Mouse (Mus musculus): ENCODE measurements around the gene Tll2. TPM values are rescaled to one million over a fixed set of nuclear protein-coding genes. Genes with fewer than 3 reads are reported as not detected.

Tll2 gene
- polyA plus RNA-seq, 1 experiment, result 0.67 TPM

DNA sequence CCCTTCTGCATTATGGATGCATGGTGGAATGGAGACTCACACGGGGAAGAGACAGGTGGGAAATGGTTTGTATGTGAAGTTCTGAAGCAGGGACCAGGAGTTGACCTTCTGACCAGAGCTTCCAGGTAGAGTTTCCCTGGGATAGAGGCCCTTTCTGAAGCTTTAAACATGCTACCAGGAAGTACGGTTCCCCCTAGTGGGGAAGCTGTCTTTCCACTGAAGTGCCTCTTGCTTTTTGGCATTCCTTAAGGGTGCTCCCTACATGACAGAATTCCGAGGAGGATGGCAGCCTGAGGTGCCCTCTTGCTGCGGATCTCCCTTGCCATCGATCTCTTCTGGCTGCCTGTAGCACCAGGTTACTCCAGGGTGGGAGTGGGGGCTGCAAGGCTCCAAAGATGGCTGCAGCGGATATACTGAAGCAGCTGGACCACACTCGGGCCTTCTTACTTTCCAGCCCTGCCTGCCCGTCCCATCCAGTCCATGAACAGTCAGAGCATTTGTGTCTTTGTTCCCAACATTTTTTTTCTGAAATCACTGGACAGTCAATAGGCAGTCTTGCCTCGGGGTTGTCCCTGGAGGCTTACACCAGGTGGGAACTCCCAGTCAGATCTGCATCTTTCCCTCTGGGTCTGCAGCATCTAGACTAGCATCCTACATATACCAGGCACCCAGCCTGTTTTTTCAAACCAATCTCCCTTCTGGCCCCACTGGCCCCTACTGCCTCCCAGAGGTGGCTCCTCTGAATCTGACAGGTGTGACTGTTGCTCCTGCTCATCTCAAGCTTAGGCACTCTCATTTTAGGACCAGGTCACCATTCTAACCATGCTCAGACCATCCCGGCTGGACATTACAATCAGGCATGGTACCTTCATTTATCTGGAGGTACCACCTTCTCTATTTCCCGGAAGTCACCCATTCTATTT lies 2.2 kb downstream of the Tll2 start:
- H3K4me1 ChIP-seq (ENCODE audit: control insufficient read depth, insufficient read depth, low read length), result no peaks in the 10 kb centered on the region
- TF ChIP-seq CTCF (IDR thresholded peaks at IDR 0.05; ENCODE audit: extremely low read depth, insufficient read depth, low read length) (peak; percentile 63), POLR2A (IDR thresholded peaks at IDR 0.05; ENCODE audit: extremely low read depth, insufficient read depth, low read length) (no peak)
- no peak overlapping the region for H3K4me3 ChIP-seq (ENCODE audit: insufficient read depth, low read length)
- no peak overlapping the region for H3K27ac ChIP-seq (ENCODE audit: insufficient read depth, low read length)

DNA sequence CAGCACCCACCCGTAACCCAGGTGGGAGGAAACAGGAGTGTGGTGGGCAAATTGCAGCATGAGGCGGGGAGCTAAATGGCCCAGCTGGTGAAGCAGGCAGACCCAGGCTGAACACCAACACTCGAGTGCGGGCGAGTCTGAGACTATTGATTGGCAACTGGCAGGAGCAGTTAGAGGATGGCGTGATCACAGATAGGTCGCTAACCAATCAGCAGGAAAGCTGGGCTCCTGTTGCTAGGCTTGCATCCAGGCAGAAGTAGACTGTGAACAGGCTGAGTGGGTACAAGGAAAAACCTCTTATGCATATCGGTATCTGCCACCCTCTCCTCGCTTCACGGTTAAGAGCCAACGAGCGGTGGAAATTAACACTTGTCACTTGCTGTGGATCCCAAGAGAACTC lies 9.0 kb downstream of the Tll2 start:
- Histone ChIP-seq H3K4me1 (ENCODE audit: control insufficient read depth, insufficient read depth, low read length) (no peaks in the 10 kb centered on the region), H3K27ac (ENCODE audit: insufficient read depth, low read length) (no peak overlapping the region), H3K4me3 (ENCODE audit: insufficient read depth, low read length) (no peak overlapping the region)
- TF ChIP-seq CTCF (IDR thresholded peaks at IDR 0.05; ENCODE audit: extremely low read depth, insufficient read depth, low read length), result no peak
- no peak for TF ChIP-seq POLR2A (IDR thresholded peaks at IDR 0.05; ENCODE audit: extremely low read depth, insufficient read depth, low read length)

DNA sequence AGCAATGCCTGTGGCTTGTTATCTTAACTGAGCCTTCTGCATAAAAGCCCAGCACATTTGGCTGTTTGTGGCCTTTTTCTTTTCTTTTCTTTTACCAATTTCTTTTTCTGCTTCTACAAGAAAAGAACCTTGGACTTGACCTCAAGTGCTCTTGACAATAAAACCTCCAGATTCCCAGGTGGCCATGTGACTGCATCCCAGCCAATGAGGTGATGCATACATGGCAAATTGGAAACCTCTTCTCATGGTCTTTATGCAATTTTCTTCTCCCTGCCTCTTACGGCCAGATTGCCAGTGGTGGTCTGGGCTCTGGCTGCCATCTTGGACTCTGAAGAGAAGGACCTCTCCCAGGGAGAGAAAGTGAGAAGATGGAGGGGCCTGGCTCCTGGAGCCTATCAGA lies 13.3 kb downstream of the Tll2 start:
- H3K4me3 ChIP-seq (ENCODE audit: insufficient read depth, low read length), result no peak overlapping the region
- no peak overlapping the region for H3K27ac ChIP-seq (ENCODE audit: insufficient read depth, low read length)
- TF ChIP-seq CTCF (IDR thresholded peaks at IDR 0.05; ENCODE audit: extremely low read depth, insufficient read depth, low read length), result no peak
- no peaks in the 10 kb centered on the region for H3K4me1 ChIP-seq (ENCODE audit: control insufficient read depth, insufficient read depth, low read length)

DNA sequence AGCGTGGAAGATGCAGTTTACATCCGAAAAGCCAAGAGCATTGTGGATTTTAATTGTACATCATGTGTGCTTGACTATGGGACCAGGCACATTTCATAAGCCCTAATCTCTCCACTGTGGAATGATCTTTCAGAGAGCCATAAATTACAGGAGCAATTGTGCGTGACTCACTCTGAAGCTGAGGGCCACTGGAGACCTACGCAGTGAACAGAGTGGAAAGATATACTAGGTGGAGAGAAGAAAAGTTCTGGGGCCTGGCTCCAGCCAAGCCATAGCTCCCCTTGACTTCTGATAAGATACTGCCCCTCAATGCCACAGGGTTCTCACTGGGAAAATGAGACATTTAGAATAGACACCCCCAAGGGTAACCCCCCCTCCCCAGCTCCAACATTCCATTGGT lies 13.7 kb downstream of the Tll2 start:
- TF ChIP-seq POLR2A (IDR thresholded peaks at IDR 0.05; ENCODE audit: extremely low read depth, insufficient read depth, low read length), result no peak
- Histone ChIP-seq H3K4me1 (ENCODE audit: control insufficient read depth, insufficient read depth, low read length) (no peaks in the 10 kb centered on the region), H3K27ac (ENCODE audit: insufficient read depth, low read length) (no peak overlapping the region), H3K4me3 (ENCODE audit: insufficient read depth, low read length) (no peak overlapping the region)

DNA sequence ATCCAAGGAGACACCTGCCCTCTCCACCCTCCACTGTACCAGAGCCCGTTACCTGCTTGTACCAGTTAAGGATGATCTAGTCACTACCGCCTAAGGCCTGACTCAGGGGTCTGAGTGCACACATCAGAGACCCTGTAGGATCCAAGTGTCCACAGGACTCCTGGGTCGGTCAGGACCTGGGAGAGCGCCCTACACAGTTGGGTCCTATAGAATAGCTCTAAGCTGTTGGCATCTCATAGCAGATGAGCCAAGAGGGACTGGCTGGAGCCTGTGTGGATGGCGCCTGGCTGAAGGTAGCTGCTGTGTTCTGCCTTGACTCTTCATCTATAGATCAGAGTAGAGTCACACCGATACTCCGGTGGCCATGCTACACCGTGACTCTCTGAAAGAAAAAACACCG lies 14.9 kb downstream of the Tll2 start:
- H3K4me1 ChIP-seq (ENCODE audit: control insufficient read depth, insufficient read depth, low read length), result no peaks in the 10 kb centered on the region
- H3K4me3 ChIP-seq (ENCODE audit: insufficient read depth, low read length), result no peak overlapping the region
- TF ChIP-seq POLR2A (IDR thresholded peaks at IDR 0.05; ENCODE audit: extremely low read depth, insufficient read depth, low read length), result no peak
- TF ChIP-seq CTCF (IDR thresholded peaks at IDR 0.05; ENCODE audit: extremely low read depth, insufficient read depth, low read length), result no peak
- no peak overlapping the region for H3K27ac ChIP-seq (ENCODE audit: insufficient read depth, low read length)

DNA sequence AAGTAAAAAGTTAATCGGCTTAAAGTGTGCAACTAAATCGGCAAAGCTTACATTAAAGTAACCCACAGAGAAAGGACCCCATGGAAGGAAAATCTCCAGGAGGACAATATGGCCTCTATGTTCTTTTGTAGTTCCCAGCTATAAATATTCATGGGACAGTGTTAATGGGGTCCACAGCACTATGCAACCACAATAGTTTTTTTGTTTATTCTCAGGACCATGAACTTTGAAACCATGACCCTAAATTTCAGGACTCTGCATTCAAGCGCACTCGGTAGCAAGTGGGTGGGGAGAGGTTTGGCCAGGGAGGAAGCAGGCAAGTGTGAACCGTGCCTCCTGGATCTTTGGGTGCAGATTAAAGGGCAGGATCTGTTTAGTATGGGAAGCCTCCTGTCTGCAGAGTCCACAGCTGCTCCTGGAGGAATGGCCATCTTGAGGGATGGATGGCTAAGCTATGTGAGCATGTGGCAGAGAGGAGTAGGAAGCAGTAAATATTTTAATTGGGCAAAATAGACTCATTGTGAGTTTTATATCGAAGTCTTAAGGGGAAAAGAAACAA lies 15.7 kb downstream of the Tll2 start:
- no peak for TF ChIP-seq CTCF (IDR thresholded peaks at IDR 0.05; ENCODE audit: extremely low read depth, insufficient read depth, low read length)
- TF ChIP-seq POLR2A (IDR thresholded peaks at IDR 0.05; ENCODE audit: extremely low read depth, insufficient read depth, low read length), result no peak
- no peak overlapping the region for H3K4me3 ChIP-seq (ENCODE audit: insufficient read depth, low read length)
- H3K4me1 ChIP-seq (ENCODE audit: control insufficient read depth, insufficient read depth, low read length), result no peaks in the 10 kb centered on the region
- no peak overlapping the region for H3K27ac ChIP-seq (ENCODE audit: insufficient read depth, low read length)

DNA sequence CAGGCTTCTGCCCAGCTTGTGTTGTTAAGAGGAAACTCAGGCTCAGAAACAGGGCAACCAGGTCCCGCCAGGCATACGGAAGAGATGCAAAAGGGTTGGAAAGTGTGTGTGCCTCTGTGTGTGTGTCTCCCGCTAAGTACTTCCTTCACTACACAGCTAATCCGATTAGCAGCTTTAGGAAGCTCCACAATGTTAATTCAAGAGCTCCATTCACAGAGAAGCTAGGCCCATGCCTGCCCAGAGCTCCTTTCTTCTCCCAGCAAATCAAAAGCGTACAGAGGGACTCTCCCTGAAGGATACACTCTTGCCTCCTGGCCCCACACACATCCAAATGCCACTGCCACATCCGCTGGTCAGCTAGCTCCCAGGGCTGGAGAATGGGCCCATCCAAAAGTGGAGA lies 29.3 kb downstream of the Tll2 start:
- Histone ChIP-seq H3K4me3 (ENCODE audit: insufficient read depth, low read length) (no peak overlapping the region), H3K4me1 (ENCODE audit: control insufficient read depth, insufficient read depth, low read length) (no peaks in the 10 kb centered on the region), H3K27ac (ENCODE audit: insufficient read depth, low read length) (no peak overlapping the region)
- TF ChIP-seq CTCF (IDR thresholded peaks at IDR 0.05; ENCODE audit: extremely low read depth, insufficient read depth, low read length) (no peak), POLR2A (IDR thresholded peaks at IDR 0.05; ENCODE audit: extremely low read depth, insufficient read depth, low read length) (no peak)

DNA sequence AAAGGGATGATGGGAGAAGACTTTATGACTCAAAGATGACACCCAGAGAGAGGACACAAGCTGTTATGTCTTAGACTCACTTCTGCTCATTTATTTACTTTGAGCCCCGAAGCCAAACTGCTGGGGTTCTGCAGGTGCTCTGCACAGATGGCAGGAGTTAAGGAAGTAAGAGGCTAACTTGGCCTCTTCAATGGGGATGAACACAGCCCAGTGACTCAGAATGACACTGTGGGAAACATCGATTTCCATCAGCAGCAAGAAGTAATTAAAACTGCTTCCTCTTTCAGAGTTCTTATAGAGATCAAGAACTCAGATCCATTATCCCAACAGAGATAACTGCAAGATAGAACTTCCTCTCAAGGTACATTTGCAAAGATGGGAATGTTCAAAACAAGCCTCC lies 29.8 kb downstream of the Tll2 start:
- no peak for TF ChIP-seq CTCF (IDR thresholded peaks at IDR 0.05; ENCODE audit: extremely low read depth, insufficient read depth, low read length)
- no peak for TF ChIP-seq POLR2A (IDR thresholded peaks at IDR 0.05; ENCODE audit: extremely low read depth, insufficient read depth, low read length)
- Histone ChIP-seq H3K4me3 (ENCODE audit: insufficient read depth, low read length) (no peak overlapping the region), H3K27ac (ENCODE audit: insufficient read depth, low read length) (no peak overlapping the region), H3K4me1 (ENCODE audit: control insufficient read depth, insufficient read depth, low read length) (no peaks in the 10 kb centered on the region)

DNA sequence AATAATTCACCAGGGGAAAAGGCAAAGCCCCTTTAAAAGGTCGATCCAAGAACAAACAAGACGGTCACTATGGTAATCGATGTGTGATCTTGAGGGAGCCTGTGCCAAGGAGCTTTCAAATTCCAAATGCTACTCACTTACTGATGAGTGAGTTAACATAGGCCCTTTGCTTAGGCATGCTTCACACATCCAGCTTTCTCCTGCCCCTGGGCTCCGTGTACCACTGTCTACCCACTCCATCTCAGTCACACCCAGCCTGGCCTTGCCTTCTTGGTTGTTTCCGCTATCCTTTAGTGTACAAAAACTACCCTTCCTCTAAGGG lies 40.8 kb downstream of the Tll2 start:
- Histone ChIP-seq H3K4me1 (ENCODE audit: control insufficient read depth, insufficient read depth, low read length) (no peaks in the 10 kb centered on the region), H3K27ac (ENCODE audit: insufficient read depth, low read length) (no peak overlapping the region), H3K4me3 (ENCODE audit: insufficient read depth, low read length) (no peak overlapping the region)
- TF ChIP-seq CTCF (IDR thresholded peaks at IDR 0.05; ENCODE audit: extremely low read depth, insufficient read depth, low read length) (no peak), POLR2A (IDR thresholded peaks at IDR 0.05; ENCODE audit: extremely low read depth, insufficient read depth, low read length) (no peak)

DNA sequence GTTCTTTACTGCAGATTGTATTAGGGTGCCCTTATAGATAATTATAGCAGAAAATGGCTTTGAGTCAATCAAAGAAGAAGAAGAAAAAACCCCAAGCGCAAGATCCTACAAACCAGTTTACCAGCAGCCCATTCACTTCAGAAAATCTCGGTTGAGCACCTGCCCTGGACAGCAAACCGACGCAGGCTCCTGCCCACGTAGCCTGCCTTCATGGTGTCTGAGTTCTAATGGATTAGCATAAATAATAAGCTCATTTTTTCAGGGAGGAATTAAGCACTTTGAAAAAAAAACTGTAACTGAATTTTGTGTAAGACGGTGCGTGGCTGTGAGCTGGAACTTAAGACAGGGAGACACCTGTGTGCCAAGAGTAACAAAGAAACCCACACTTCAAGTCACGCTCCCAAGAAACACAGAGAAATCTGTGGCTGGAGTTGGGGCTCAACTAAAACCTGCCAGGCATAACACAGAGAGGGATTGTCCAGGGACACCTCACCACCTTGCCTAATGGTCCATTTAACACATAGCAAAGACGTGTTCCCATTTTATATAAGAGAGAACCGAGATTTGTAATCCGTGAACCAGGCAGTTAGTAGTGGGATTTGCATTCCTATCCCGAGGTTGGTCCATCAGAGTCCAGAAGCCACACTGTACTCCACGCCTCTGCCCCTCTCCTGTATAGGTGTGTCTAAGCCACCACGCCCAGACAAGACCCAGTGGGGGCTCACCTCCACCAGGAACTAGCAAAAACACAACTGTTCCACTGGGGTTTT lies 41.3 kb downstream of the Tll2 start:
- no peak for TF ChIP-seq POLR2A (IDR thresholded peaks at IDR 0.05; ENCODE audit: extremely low read depth, insufficient read depth, low read length)
- no peak for TF ChIP-seq CTCF (IDR thresholded peaks at IDR 0.05; ENCODE audit: extremely low read depth, insufficient read depth, low read length)
- Histone ChIP-seq H3K4me3 (ENCODE audit: insufficient read depth, low read length) (no peak overlapping the region), H3K27ac (ENCODE audit: insufficient read depth, low read length) (no peak overlapping the region), H3K4me1 (ENCODE audit: control insufficient read depth, insufficient read depth, low read length) (no peaks in the 10 kb centered on the region)
